Mouse (Mus musculus) right cerebral cortex, postnatal 10 days (tissue): Measurements from ENCODE around the gene Smarca2.

ENCODE experiments used
- DNase-seq, 2 experiments: peaks; one replicate each; pipeline ENCODE4 v3.0.0; 2021; ENCODE audit warnings: low spot score in 2 of 2

Gene Smarca2

DNA sequence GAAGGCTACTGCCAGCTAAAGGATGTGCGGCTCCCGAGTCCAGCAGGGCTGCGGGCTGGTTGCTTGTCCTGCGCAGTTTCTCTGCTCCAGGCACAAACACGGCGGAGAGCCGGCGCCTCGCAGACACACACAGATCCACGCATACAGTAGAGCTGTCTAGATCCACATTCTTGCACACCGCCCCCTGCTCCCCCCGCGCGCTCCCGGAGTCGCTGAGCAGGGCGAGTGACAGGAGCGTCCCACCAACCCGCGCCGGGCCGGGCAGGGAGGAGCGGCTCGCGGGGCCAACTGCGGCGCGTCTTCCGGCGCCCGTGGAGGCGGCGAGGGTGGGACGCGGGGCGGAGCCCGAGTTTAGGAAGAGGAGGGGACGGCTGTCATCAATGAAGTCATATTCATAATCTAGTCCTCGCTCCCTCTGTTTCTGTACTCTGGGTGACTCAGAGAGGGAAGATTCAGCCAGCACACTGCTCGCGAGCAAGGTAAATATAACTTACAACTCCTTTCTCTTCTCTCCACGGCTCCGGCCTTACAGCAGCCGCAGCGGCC is at the start of gene Smarca2:
Smarca2 (plus strand) TSS at position 296 of the 546 bp plus-strand sequence.
- peak; percentile 99 for DNase-seq

DNA sequence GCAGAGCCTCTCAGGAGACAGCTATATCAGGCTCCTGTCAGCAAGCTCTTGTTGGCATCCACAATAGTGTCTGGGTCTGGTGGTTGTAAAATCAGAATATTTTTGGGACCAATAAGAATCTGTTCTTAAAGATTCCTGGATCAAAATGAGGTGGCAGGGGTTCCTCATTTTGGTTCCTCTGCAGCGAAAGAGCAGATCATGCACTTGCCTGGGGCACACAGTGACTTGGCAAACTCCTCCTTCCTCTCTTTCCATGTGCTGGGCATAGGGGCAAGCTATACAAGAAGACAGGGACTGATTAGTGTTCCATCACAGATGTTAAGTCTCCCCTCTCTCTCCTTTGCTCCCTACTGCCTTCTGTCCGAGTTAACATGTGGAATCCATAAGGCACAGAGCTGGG is 40.0 kb upstream of the Smarca2 start:
- no peak for DNase-seq

DNA sequence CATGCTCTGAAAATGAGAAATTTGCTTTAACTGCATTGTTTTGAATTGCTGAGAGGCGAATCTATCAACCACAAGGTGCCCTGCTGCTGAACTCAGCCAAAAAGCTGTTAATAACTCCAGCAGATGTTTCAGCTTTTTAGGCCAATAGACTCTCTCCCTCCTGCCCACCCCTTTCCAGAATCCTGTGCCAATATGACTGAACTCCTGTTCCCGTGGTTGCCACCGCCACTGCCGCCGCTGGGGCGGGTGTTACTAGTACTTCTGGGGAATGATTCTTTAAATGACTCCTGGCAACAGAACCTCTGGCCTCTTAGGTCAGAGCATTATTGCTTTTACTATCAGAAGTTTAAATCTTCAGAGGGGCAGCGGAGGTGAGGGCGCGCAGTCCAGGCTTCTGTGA is 38.7 kb upstream of the Smarca2 start:
- DNase-seq, result peak in 1 of 2 experiments; percentile 34

DNA sequence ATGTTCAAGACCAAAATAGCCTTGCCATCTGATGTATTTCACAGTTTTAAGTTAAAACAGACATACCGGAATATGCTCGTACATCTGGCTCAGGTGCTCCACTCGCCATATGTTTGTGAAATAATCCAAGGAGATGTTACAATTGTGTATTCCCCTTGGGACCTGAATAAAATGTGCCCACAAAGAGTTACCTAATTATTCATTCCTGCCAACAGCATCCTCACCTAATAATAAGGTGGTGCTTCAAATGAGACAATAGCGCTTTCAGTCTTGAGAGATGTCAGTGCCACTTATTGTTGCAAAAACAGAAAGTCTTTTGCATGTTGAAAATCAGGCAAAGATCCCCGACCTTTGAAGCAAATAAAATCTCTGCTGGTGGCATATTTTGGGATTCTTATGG is 36.6 kb upstream of the Smarca2 start:
- DNase-seq, result no peak

DNA sequence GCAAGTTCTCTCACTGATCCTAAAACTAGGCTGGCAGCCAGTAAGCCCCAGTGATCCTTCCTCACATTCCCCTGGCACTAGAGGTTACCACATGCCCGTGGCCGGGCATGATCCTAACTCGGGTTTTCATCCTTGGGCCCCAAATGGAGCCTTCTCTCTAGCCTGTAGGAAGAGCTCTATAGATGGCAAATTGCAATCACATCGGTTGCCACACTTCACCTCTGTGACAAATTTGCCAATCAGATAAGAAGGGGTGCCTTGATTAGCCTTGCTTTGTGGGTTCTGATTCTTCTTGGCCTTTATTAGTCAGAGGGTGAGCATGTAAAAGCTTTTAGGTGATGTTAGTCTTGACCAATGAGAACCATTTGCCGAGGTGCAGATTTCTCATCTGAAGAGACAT is 35.9 kb upstream of the Smarca2 start:
- no peak for DNase-seq

DNA sequence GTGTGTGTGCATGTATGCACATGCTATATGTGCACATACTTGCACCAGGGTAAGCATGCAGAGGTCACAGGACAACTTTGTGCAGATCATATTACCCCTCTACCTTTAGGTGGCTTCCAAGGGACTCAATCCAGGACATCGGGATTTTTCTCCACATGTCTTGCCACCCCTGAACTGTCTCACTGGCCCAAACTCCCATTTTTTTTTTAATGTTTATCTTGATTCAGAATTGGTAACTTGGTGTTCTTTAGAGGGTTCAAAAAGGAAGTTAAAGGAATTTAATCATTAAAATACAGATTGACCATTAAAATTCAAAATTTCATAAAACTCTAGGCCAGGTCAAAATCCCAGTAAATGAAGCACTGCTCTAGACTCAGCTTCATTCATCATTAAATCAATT is 35.4 kb upstream of the Smarca2 start:
- DNase-seq, result no peak

DNA sequence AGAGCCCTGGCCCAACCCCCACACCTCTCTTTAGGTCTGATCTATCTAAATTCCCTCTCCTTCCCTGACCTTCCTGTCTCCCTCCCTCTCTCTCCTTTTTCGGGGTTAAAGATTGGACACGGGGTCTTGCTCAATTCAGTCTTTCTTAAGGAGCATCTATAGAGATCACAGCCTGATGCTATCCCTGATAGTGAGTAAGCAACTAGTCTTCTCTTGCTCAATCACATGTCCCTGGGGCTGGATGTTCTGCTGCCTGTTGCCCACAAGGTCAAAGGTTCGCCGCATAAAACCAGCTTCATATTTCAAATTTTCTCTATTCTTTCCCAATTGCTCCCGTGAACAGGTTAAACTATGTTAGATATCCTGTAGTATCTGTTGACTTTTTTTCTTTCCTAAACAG is 25.2 kb upstream of the Smarca2 start:
- DNase-seq, result no peak

DNA sequence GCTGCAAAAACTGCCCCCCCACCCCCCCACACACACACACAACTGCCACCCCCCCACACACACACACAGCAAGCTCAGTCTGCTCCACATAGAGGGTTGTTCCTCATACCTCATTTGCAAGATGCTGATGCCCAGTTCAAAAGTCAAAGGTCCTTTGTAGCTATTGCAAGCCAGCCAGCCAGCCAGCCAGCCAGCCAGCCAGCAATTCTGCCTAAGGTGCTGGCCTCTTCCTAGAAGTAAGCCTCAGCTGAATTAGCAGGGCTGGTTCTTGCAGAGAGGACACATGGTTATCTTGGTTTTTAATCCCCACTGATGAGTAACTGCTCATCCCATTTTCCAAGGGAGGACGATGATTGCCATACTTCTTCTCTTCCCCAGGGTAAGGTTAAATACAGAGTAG is 24.8 kb upstream of the Smarca2 start:
- DNase-seq, result no peak

DNA sequence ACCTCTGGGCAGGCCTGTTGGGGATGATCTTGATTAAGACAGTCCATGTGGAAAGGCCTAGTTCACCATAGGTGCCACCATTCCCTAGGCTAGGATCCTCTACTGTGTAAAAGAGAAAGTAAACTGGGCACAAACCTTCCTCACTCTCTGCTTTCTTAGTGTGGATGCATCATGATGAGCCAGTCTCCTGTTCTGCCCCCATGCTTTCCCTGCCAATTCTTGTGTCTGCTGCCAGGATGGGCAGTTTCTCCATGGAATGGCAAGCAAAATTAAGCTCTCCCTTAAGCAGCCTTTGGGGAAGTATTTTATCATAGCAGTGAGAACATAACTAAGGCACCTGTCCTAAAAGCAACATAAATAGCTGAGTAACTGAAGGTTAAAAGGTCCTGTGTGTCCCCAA is 10.2 kb upstream of the Smarca2 start:
- DNase-seq, result no peak

DNA sequence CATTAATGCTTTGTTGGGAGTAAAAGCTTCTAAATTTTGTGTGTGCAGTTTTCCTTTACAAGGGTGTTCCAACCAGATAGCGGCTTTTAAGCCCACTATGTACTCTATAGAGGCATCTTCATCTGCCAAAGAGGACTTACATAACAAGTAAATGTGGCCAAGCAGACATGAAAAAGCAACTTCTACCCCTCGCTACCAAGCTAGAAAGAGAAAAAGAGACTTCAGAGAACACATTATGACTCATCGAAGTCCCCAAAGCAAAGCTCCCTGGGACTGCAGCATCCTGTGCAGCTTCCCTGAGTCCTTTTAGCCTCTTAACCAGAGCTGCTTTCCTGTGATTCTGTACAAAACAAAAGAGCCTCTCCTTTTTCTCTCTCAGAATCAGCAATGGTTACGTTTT is 3.4 kb upstream of the Smarca2 start:
- DNase-seq, result no peak

DNA sequence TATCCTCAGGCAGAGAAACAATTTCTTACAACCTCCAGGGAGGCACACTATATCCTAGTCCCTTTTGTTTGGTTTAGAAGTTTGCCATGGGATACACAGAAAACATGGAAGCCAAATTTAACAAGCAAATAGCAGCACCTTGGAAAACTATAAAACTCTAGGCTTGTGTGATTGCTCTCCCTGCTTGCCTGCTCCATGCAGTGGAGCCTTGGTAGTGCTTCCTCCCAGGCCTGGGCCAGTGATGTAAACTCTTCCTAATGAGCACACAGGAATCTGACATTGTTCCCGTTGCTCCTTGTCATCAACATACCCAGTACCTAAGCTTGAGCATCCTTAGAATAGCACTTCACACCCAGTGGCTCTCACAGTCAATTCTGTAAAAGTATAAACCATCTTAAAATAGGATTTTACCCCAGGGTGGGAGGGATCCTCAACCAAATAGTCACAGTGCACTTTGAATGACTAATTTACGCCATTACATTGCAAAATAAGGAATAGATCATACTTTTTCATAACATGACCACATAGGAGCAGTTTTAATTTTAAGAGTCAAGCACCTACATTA is 1.5 kb upstream of the Smarca2 start:
- no peak for DNase-seq

DNA sequence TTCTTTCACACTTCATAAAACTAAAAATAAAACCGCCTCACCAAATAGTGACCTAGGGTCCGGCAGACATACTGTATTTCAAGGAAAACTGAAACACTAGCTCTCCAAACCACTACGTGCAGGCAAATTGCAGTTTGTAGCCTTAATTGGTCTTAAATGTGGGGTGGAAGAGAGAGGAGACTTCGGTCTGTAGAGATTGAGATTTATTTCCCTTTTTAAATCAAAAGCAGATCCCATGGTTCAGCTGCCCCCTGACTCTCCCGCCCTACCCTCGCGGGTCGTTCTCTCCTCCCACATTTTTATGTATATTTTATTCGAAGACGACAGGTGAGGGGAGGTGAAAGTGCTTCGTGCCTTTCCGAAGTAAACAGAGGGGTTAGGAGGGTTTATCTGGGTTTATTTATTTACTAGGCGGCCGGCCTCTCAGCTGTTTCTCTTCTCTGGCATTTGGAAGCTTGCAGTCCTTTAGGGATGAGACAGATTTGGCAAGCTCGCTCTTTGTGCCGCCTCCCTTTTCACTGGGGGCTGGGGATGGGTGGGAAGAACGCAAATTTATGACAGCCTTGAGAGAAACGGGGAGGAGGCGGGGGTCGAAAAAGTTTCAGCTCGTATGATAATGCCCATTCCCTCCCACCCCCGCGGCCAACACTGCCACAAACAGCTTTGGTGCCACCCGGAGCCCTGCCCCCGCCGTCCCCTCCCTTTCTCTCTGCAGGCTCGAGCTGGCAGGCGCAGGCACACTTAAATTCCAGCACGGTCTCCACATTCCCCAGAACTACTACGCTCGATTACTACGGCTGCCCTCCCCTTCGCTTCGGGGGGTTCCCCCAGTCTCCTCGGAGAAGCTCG is 720 bp upstream of the Smarca2 start:
- no peak for DNase-seq

DNA sequence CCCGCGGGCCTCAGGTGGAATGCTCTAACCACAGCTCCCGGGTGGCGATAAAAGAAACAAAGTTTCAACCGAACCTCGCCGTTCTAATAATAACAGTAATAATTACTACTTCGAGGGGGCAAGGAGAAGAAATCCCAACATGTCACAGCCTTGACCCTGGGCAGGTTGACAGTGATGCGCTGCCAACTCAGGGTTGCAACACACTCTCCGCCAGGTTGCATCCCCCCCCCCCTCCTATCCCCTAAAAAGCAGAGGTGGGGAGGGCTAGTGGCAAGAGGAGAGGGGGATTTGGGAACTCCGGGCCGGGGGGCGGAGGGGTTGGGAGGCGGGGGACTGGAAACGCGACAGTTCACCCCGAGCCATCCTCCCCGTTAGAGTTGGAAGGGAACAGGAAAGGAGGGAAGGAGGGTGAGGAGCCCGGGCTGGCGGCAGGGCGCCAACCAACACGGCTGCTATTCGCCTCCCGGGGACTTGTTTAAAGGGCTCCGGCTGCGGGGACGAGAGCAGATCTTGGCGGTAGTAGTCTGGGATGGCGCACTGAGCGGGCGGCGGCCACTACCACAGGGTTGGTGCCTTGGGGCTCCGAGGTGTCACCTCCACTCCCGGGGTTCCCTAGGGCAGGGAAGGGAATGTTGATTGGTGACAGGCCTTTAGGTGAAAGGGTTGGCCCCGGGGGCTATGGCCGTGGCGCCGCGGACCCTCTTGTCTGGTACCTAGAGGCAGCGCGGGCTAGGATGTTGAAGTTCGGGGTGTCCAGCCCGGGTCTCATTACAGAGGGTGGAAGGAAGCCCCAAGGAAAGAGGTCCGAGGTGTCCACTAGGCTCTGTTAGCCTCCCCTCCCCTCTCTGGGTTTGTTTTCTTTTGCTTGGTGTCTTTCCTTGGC is 829 bp downstream of the Smarca2 start:
- peak; percentile 81 to 82 for DNase-seq

DNA sequence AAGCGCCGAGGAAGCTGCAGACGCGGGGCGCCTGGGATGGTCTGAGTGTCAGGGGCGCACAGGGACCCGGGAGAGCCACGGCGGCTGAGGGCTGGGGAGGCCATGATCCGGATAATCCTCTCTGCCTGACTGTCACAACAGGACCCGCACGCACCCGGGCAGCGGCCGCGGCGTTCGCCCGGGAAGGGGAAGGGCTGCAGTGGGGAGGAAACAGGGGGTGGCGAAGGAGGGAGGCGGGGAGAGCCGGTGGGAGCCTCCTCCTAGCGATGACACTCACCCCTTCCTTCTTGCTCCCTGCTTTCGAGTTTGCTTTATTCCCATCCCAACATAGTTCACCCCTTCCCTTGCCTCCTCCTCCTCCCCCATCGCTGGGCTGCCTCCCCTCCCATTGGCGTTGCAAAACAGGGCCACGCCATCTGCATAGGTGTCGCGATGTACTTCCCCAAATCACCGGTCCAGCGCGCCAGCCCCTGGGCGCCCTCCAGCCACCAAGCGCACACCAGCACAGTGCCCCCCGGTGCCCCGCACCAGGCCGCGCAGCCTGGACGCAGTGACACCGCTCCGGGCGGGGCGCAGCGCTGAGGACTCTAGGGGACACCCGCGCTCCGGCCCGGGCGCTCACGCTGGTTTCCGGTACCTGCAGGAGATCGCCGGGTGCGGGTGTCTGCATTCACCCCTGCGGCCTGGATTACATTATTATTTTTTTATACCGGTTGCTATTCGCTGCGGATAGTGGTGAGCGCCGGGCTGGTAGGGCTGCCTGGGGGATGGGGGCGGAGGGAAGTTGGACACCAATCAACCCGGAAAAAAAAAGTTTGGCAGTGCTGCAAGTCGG is 1.7 kb downstream of the Smarca2 start:
- peak; percentile 74 to 78 for DNase-seq

DNA sequence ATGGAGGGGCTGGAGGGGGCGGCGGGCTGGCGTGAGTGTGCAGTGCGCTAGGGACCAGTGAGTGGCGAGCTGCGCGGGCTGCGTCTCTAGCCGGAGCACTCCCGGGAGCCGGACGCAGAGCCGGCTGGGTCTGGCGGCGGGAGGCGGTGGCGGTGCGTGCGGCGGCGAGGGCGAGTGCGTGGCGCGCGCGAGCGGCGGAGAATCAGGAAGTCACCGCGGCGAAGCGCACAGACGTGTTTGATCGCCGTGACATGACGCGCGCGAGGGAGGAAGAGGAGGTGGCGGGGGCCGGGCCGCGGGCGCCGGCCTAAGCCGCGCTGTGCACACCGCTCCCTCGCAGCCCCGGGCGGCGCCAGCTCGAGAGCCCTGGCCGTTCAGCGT is 2.3 kb downstream of the Smarca2 start:
- DNase-seq, result peak; percentile 82

DNA sequence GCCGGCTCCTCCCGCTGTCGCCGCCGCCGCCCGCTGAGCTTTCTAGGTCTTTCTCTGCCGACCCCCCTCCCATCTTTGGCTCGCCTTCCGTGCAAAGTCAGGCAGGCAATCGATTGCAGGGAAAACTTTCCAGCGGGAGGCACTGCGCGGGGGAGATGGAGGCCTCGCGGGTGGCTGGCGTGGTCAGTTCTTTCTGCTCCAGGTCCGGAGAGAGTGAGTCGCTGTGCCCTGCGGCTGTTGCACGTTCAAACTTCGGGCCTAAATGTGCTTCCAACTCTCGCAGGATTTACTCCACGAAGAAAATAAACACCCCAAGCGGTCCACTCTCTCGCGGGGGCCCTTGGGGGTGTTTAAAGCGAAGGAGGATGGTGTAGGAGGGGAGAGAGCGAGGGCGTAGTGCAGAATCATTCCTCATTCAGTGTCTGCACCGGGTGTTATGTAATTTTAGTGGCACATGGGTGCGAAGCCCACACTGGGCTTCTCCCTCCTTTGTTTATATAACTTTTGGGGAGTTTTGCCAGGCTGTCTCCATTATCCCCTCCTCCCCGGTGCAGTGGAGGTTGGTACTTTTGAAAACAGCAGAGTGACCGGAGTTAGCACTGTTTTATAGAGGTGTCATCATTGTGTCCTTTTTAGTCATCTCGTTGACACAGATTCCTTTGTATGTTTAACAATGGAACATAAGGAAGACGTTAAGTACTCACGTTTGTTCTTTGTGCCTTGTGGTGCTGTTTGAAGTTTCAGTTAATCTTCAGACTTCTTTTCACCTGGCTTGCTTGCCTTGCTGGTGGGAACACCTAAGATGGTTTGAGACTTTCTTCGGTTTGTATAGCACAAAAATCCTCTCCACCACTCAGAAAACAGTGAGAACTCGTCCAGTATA is 2.9 kb downstream of the Smarca2 start:
- peak in 1 of 2 experiments; percentile 40 for DNase-seq

DNA sequence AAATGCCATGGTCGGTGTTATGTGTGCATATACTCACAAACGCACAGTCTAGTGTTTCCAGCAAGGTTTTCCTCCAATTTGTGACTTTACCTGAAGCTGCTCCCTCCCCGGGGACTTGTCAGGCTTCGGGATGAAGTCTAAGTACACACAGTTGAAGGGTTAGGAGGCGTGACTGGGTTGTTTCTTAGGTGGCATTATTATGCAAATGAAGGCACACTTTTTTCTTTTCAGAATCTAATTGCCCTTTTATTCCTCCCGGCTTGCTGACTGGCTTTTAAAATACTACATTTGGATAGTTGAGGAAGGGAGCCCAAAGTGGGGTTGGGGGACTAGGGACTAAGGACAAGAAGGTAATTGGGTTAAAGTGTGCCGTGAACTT is 3.6 kb downstream of the Smarca2 start:
- DNase-seq, result no peak

DNA sequence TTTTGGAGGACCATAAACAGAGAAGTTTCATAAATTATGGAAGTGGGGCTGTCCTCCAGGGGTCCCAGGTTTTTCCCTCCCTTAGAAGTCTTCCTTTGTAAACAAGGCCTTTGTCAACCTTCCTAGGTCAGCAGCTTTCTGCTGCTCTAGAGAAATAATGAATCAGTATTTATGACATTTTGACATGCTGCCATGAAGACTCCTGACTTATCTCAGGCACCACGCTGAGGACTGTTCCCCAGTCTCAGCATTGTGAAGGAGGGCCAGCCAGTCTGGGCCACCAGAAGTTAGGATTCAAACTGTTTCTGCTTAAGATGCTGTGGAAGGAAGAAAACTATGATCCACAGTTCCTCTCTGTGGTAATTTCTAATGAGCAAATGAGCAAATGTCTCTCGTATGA is 4.8 kb downstream of the Smarca2 start:
- no peak for DNase-seq

DNA sequence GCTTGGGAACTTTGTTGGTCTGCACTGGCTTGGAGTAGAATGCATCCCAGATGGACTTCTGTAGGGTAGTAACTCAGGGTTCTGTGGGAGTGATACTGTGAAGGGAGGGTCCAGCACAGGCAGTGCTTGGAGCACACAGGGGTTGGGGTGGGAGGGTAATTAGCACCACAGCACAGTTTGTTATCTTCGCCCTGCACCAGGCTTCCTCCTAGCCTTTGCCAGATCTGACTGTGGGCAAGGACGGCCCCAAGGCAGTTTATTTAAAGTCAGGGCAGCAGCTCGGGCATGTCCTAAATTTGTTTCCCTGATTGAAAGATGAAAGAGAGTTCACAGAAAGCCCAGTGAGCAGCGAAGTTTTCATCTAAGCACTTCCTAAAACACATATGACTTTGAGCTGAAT is 8.1 kb downstream of the Smarca2 start:
- DNase-seq, result no peak

DNA sequence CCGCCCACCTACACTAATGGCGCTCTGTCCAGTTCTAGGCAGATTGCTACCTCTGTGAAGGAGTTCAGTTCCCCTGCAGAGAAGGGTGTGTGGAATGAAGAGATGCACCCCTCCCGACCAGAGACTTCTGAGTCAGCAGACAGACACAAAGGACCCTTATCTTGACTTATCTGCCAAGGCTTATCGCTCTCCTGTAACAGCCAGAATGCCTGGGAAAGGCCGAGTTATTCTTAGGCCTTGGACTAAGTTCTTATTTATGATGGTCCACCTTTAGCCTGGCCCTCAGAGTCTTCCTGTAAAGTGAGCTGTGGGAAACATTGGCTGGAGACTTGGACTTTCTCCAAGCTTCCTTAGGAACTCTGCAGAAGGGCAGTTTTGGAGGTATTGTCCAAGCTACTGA is 8.8 kb downstream of the Smarca2 start:
- DNase-seq, result no peak
